Mouse (Mus musculus): ENCODE data around the gene Cenpv. TPM values are rescaled to one million over a fixed set of nuclear protein-coding genes. Genes with fewer than 3 reads are reported as not detected.

Gene Cenpv
- 47.1 and 48.1 TPM in 2 replicates for polyA plus RNA-seq (2016; fragmentation: Nextera tagmentation; extraction: Ambion mirVana)

- Histone ChIP-seq H3K4me2 (replicated peaks) (peak within 1 kb of the TSS; percentile 88), H3K9me3 (no peaks in the 10 kb centered on the region), H3K27me3 (peaks cover 3% of the 10 kb centered on the region; the same call in 1 of the 2 replicates), H3K4me3 (peak within 1 kb of the TSS; percentile 84), H3K36me3 (no peaks in the 10 kb centered on the region), H3K4me1 (no peaks in the 10 kb centered on the region), H3K27ac (0 out of 2 replicates have a peak within 1 kb of the TSS, but pooled peaks have one; percentile 51), H3K9ac (peak within 1 kb of the TSS; percentile 92)
- ATAC-seq (ENCODE audit: insufficient number of reproducible peaks, insufficient read depth, low FRiP score, low TSS enrichment) = 0 out of 2 replicates have a peak, but pooled peaks have one; percentile 76
- 4% methylated on average over 57 of the region's 57 CpGs for WGBS
These were observed at the start of gene Cenpv for GRCm38 (mm10) chr11:62539089-62539890. TSS of gene Cenpv (minus strand) at chr11:62539261.

- H3K4me1 ChIP-seq = no peaks in the 10 kb centered on the region
- no peak overlapping the region for H3K9ac ChIP-seq
- 86% methylated on average over 5 of the region's 5 CpGs for WGBS
- H3K27me3 ChIP-seq = no peaks in the 10 kb centered on the region
- H3K9me3 ChIP-seq = no peaks in the 10 kb centered on the region
- H3K36me3 ChIP-seq = no peaks in the 10 kb centered on the region
- H3K4me3 ChIP-seq = no peak overlapping the region
- ATAC-seq (ENCODE audit: insufficient number of reproducible peaks, insufficient read depth, low FRiP score, low TSS enrichment) = no peak
- no peak overlapping the region for H3K4me2 ChIP-seq (replicated peaks)
- no peak overlapping the region for H3K27ac ChIP-seq
These were observed 48.0 kb upstream of the Cenpv start for GRCm38 (mm10) chr11:62587034-62587433.

GRCm38 (mm10) chr11:62584671-62585206, 45.7 kb upstream of the Cenpv start:
- Histone ChIP-seq H3K27me3 (no peaks in the 10 kb centered on the region), H3K27ac (no peak overlapping the region), H3K9me3 (no peaks in the 10 kb centered on the region), H3K4me3 (no peak overlapping the region), H3K36me3 (no peaks in the 10 kb centered on the region), H3K4me2 (replicated peaks) (no peak overlapping the region), H3K9ac (no peak overlapping the region), H3K4me1 (no peaks in the 10 kb centered on the region)
- WGBS = 83% methylated on average over 9 of the region's 9 CpGs
- no peak for ATAC-seq (ENCODE audit: insufficient number of reproducible peaks, insufficient read depth, low FRiP score, low TSS enrichment)

- WGBS = 73% methylated on average over 6 of the region's 6 CpGs
- no peak for ATAC-seq (ENCODE audit: insufficient number of reproducible peaks, insufficient read depth, low FRiP score, low TSS enrichment)
- Histone ChIP-seq H3K9ac (no peak overlapping the region), H3K27ac (no peak overlapping the region), H3K27me3 (no peaks in the 10 kb centered on the region), H3K9me3 (no peaks in the 10 kb centered on the region), H3K4me2 (replicated peaks) (no peak overlapping the region), H3K4me3 (no peak overlapping the region), H3K36me3 (no peaks in the 10 kb centered on the region), H3K4me1 (no peaks in the 10 kb centered on the region)
These were observed 44.0 kb upstream of the Cenpv start for GRCm38 (mm10) chr11:62583031-62583430.

GRCm38 (mm10) chr11:62576530-62577152, 37.6 kb upstream of the Cenpv start:
- no peaks in the 10 kb centered on the region for H3K9me3 ChIP-seq
- H3K4me2 ChIP-seq (replicated peaks) = peak overlapping the region; percentile 99
- no peak overlapping the region for H3K27ac ChIP-seq
- H3K4me3 ChIP-seq = no peak overlapping the region
- H3K27me3 ChIP-seq = peaks cover 5% of the 10 kb centered on the region; the same call in 1 of the 2 replicates
- 59% methylated on average over 16 of the region's 16 CpGs for WGBS
- ATAC-seq (ENCODE audit: insufficient number of reproducible peaks, insufficient read depth, low FRiP score, low TSS enrichment) = no peak
- H3K9ac ChIP-seq = no peak overlapping the region
- peaks cover 11% of the 10 kb centered on the region for H3K4me1 ChIP-seq
- H3K36me3 ChIP-seq = no peaks in the 10 kb centered on the region

GRCm38 (mm10) chr11:62575659-62576438, 36.8 kb upstream of the Cenpv start:
- Histone ChIP-seq H3K27ac (0 out of 2 replicates have a peak overlapping the region, but pooled peaks have one; percentile 57), H3K4me2 (replicated peaks) (peak overlapping the region; percentile 99), H3K4me1 (peaks cover 11% of the 10 kb centered on the region), H3K9ac (peak overlapping the region; percentile 54), H3K36me3 (no peaks in the 10 kb centered on the region), H3K4me3 (peak overlapping the region; percentile 51), H3K27me3 (peaks cover 5% of the 10 kb centered on the region; the same call in 1 of the 2 replicates), H3K9me3 (no peaks in the 10 kb centered on the region)
- ATAC-seq (ENCODE audit: insufficient number of reproducible peaks, insufficient read depth, low FRiP score, low TSS enrichment) = 0 out of 2 replicates have a peak, but pooled peaks have one; percentile 43
- 7% methylated on average over 27 of the region's 27 CpGs for WGBS

GRCm38 (mm10) chr11:62575297-62575658, 36.2 kb upstream of the Cenpv start:
- 0 out of 2 replicates have a peak overlapping the region, but pooled peaks have one; percentile 57 for H3K27ac ChIP-seq
- peak; percentile 54; the same call in 1 of the 2 replicates for ATAC-seq (ENCODE audit: insufficient number of reproducible peaks, insufficient read depth, low FRiP score, low TSS enrichment)

GRCm38 (mm10) chr11:62574703-62575085, 35.6 kb upstream of the Cenpv start:
- H3K9me3 ChIP-seq = no peaks in the 10 kb centered on the region
- peaks cover 11% of the 10 kb centered on the region for H3K4me1 ChIP-seq
- H3K9ac ChIP-seq = no peak overlapping the region
- peaks cover 5% of the 10 kb centered on the region; the same call in 1 of the 2 replicates for H3K27me3 ChIP-seq
- 73% methylated on average over 4 of the region's 4 CpGs for WGBS
- H3K4me2 ChIP-seq (replicated peaks) = no peak overlapping the region
- H3K36me3 ChIP-seq = no peaks in the 10 kb centered on the region
- no peak overlapping the region for H3K4me3 ChIP-seq
- no peak overlapping the region for H3K27ac ChIP-seq
- no peak for ATAC-seq (ENCODE audit: insufficient number of reproducible peaks, insufficient read depth, low FRiP score, low TSS enrichment)

More at GRCm38 (mm10) chr11:62575297-62575658, 36.2 kb upstream of the Cenpv start:
- Histone ChIP-seq H3K4me3 (peak overlapping the region; percentile 51), H3K9ac (peak overlapping the region; percentile 54), H3K4me1 (peaks cover 11% of the 10 kb centered on the region), H3K27me3 (peaks cover 5% of the 10 kb centered on the region; the same call in 1 of the 2 replicates), H3K9me3 (no peaks in the 10 kb centered on the region), H3K36me3 (no peaks in the 10 kb centered on the region), H3K4me2 (replicated peaks) (peak overlapping the region; percentile 99)
- 2% methylated on average over 9 of the region's 9 CpGs for WGBS

GRCm38 (mm10) chr11:62573959-62574702, 35.1 kb upstream of the Cenpv start, which contains the start of gene Trpv2:
TSS of gene Trpv2 (plus strand) at chr11:62574486.
- WGBS = 82% methylated on average over 6 of the region's 6 CpGs
- Histone ChIP-seq H3K4me3 (peak within 1 kb of the TSS; percentile 51), H3K36me3 (no peaks in the 10 kb centered on the region), H3K4me1 (peaks cover 11% of the 10 kb centered on the region), H3K27me3 (peaks cover 5% of the 10 kb centered on the region; the same call in 1 of the 2 replicates), H3K27ac (no peak within 1 kb of the TSS), H3K9ac (peak within 1 kb of the TSS; percentile 54; the same call in 1 of the 2 replicates), H3K9me3 (no peaks in the 10 kb centered on the region), H3K4me2 (replicated peaks) (peak within 1 kb of the TSS; percentile 99)
- ATAC-seq (ENCODE audit: insufficient number of reproducible peaks, insufficient read depth, low FRiP score, low TSS enrichment) = no peak

GRCm38 (mm10) chr11:62568300-62568699, 29.2 kb upstream of the Cenpv start:
- WGBS = 63% methylated on average over 3 of the region's 3 CpGs
- ATAC-seq (ENCODE audit: insufficient number of reproducible peaks, insufficient read depth, low FRiP score, low TSS enrichment) = no peak

More at GRCm38 (mm10) chr11:62568300-62568699, 29.2 kb upstream of the Cenpv start:
- Histone ChIP-seq H3K4me1 (no peaks in the 10 kb centered on the region), H3K36me3 (no peaks in the 10 kb centered on the region), H3K27me3 (no peaks in the 10 kb centered on the region), H3K27ac (no peak overlapping the region), H3K4me3 (no peak overlapping the region), H3K4me2 (replicated peaks) (no peak overlapping the region), H3K9me3 (no peaks in the 10 kb centered on the region), H3K9ac (no peak overlapping the region)
